In genomic region chr13:72497521-72497920, GRCm38 (mm10) we compare ENCODE assay signal across 16 mouse cellular contexts.
DNase-seq lines count a peak whose midpoint lies in the region; ATAC-seq and TF ChIP-seq lines count a peak whose summit lies in the region.
"Had no signal": no experiment of that assay in that cellular context is flagged by ENCODE, and none has a peak within 500 bp of the region (broad histone marks: within the 10 kb centered on the region; RNA-seq: fewer than 3 reads in every experiment).

No protein-coding gene starts in this region.

- peaks cover 3% of the 10 kb centered on the region for H3K4me1 ChIP-seq in forebrain, embryonic 11.5 days (replicated peaks; ENCODE audit: control insufficient read depth, insufficient read depth, low read length)
- peaks cover 10% of the 10 kb centered on the region for H3K4me1 ChIP-seq in forebrain, embryonic 15.5 days
- H3K4me1 ChIP-seq in liver, postnatal 0 days (ENCODE audit: insufficient read depth) = no peaks in the 10 kb centered on the region
- peaks cover 18% of the 10 kb centered on the region for H3K4me1 ChIP-seq in midbrain, embryonic 10.5 days
- H3K4me1 ChIP-seq: embryonic facial prominence, embryonic 13.5 days; limb, embryonic 12.5 days had no signal

- no peak for TF ChIP-seq EP300 in liver, postnatal 0 days (IDR thresholded peaks at IDR 0.05; ENCODE audit: low read depth)

- no peaks in the 10 kb centered on the region for H3K9me3 ChIP-seq in forebrain, embryonic 11.5 days (ENCODE audit: control insufficient read depth, low read length)
- no peaks in the 10 kb centered on the region for H3K9me3 ChIP-seq in forebrain, embryonic 15.5 days
- H3K9me3 ChIP-seq in liver, postnatal 0 days (ENCODE audit: low read length) = no peaks in the 10 kb centered on the region
- no peaks in the 10 kb centered on the region for H3K9me3 ChIP-seq in midbrain, embryonic 10.5 days (replicated peaks)
- H3K9me3 ChIP-seq: embryonic facial prominence, embryonic 13.5 days; limb, embryonic 12.5 days; neural tube, embryonic 15.5 days had no signal

- H3K36me3 ChIP-seq in forebrain, embryonic 11.5 days (ENCODE audit: control insufficient read depth, insufficient read depth, low read length) = no peaks in the 10 kb centered on the region
- H3K36me3 ChIP-seq in forebrain, embryonic 15.5 days = no peaks in the 10 kb centered on the region
- no peaks in the 10 kb centered on the region for H3K36me3 ChIP-seq in liver, postnatal 0 days (replicated peaks; ENCODE audit: insufficient read depth, low read length)
- H3K36me3 ChIP-seq in midbrain, embryonic 10.5 days = no peaks in the 10 kb centered on the region
- H3K36me3 ChIP-seq: embryonic facial prominence, embryonic 13.5 days; limb, embryonic 12.5 days; neural tube, embryonic 15.5 days had no signal

- 7% methylated on average over 10 of the region's 10 CpGs for WGBS in forebrain, embryonic 11.5 days
- 9% methylated on average over 10 of the region's 10 CpGs for WGBS in forebrain, embryonic 15.5 days
- 18% methylated on average over 10 of the region's 10 CpGs for WGBS in liver, postnatal 0 days (ENCODE audit: insufficient replicate concordance)
- 7% methylated on average over 10 of the region's 10 CpGs for WGBS in midbrain, embryonic 10.5 days

- ATAC-seq in forebrain, embryonic 11.5 days (replicated peaks; ENCODE audit: low FRiP score) = peak; percentile 64; the same call in 1 of the 2 replicates
- no peak; the same call in 1 of the 2 replicates for ATAC-seq in forebrain, embryonic 15.5 days (replicated peaks)
- no peak for ATAC-seq in liver, postnatal 0 days
- ATAC-seq: intestine, postnatal 0 days had no signal

- no peak overlapping the region for H3K27ac ChIP-seq in forebrain, embryonic 11.5 days (ENCODE audit: low read depth, low read length)
- H3K27ac ChIP-seq in forebrain, embryonic 15.5 days (replicated peaks) = no peak overlapping the region
- no peak overlapping the region for H3K27ac ChIP-seq in liver, postnatal 0 days (ENCODE audit: low read depth)
- peak overlapping the region; percentile 63 for H3K27ac ChIP-seq in midbrain, embryonic 10.5 days (replicated peaks)
- H3K27ac ChIP-seq: embryonic facial prominence, embryonic 13.5 days; limb, embryonic 12.5 days; neural tube, embryonic 15.5 days had no signal

- no peak overlapping the region for H3K4me2 ChIP-seq in forebrain, embryonic 11.5 days (ENCODE audit: low read depth, low read length, severe bottlenecking)
- no peak overlapping the region for H3K4me2 ChIP-seq in forebrain, embryonic 15.5 days (replicated peaks)
- H3K4me2 ChIP-seq in liver, postnatal 0 days (ENCODE audit: low read depth, low read length) = no peak overlapping the region
- H3K4me2 ChIP-seq: embryonic facial prominence, embryonic 13.5 days; limb, embryonic 12.5 days; neural tube, embryonic 15.5 days had no signal

- no peaks in the 10 kb centered on the region for H3K27me3 ChIP-seq in forebrain, embryonic 11.5 days (ENCODE audit: control insufficient read depth, insufficient read depth, low read length)
- H3K27me3 ChIP-seq in forebrain, embryonic 15.5 days = no peaks in the 10 kb centered on the region
- no peaks in the 10 kb centered on the region for H3K27me3 ChIP-seq in liver, postnatal 0 days (ENCODE audit: insufficient read depth, low read length)
- H3K27me3 ChIP-seq in midbrain, embryonic 10.5 days (ENCODE audit: low read depth, poor library complexity, severe bottlenecking) = no peaks in the 10 kb centered on the region; the same call in 1 of the 2 replicates
- H3K27me3 ChIP-seq: neural tube, embryonic 15.5 days had no signal

- H3K4me3 ChIP-seq in forebrain, embryonic 11.5 days (ENCODE audit: low read depth, low read length) = no peak overlapping the region
- H3K4me3 ChIP-seq in forebrain, embryonic 15.5 days = no peak overlapping the region
- no peak overlapping the region for H3K4me3 ChIP-seq in liver, postnatal 0 days (ENCODE audit: low read depth, low read length)
- H3K4me3 ChIP-seq in midbrain, embryonic 10.5 days = peak overlapping the region; percentile 33; the same call in 1 of the 2 replicates
- H3K4me3 ChIP-seq: embryonic facial prominence, embryonic 13.5 days; limb, embryonic 12.5 days; neural tube, embryonic 15.5 days had no signal

- no peak overlapping the region for H3K9ac ChIP-seq in forebrain, embryonic 11.5 days (ENCODE audit: low read length)
- no peak overlapping the region for H3K9ac ChIP-seq in forebrain, embryonic 15.5 days (replicated peaks)
- H3K9ac ChIP-seq in liver, postnatal 0 days (replicated peaks) = no peak overlapping the region
- H3K9ac ChIP-seq: embryonic facial prominence, embryonic 13.5 days; limb, embryonic 12.5 days; neural tube, embryonic 15.5 days had no signal

- TF ChIP-seq CTCF in liver, postnatal 0 days (IDR thresholded peaks at IDR 0.05; ENCODE audit: low read depth) = no peak

- peak; percentile 57 for DNase-seq in forebrain, embryonic 11.5 days (ENCODE audit: low spot score)
- DNase-seq in liver = peak; percentile 8
- no peak for DNase-seq in liver, postnatal 0 days
- DNase-seq in midbrain, embryonic 10.5 days (ENCODE audit: low spot score) = peak; percentile 61
- no peak for DNase-seq in Muller cell, postnatal 12 days (ENCODE audit: inconsistent ontology term)
- no peak for DNase-seq in spleen, adult 12 weeks (ENCODE audit: low spot score)
- no peak for DNase-seq in B cell, adult 2 months
- DNase-seq: cerebellum, adult 9-11 months; kidney, postnatal 36 days; lung, postnatal 10 days; thymus, adult 2 months had no signal

Comparison
In these comparisons a context has a peak if more than half of its experiments do, and no peak if none do; other contexts are left out.
1. DNase-seq: peak in forebrain, embryonic 11.5 days (single experiment), liver (single experiment) and midbrain, embryonic 10.5 days (single experiment); none in liver, postnatal 0 days (single experiment), Muller cell, postnatal 12 days (single experiment), spleen, adult 12 weeks (single experiment) and B cell, adult 2 months (0 of 2).